Mouse (Mus musculus) cortical plate, adult 2 months (tissue): ENCODE results near the gene Ddx6.

Source experiments
- CTCF ChIP-seq: fragments of 200-500 bp; IDR thresholded peaks from 2 replicates; pipeline ENCODE4 v1.5.1; 2011; ENCODE audit warnings: mild to moderate bottlenecking, control low read depth, low read length; ENCODE audit not compliant: insufficient read depth; ENCODE audit errors: extremely low read depth
- POLR2A ChIP-seq: fragments of 200-500 bp; IDR thresholded peaks from 2 replicates; pipeline ENCODE4 v1.6.1; 2011; ENCODE audit warnings: mild to moderate bottlenecking, low read length, control low read depth; ENCODE audit not compliant: insufficient read depth; ENCODE audit errors: extremely low read depth

GRCm38 (mm10) chr9:44646366-44646765 is 41.7 kb downstream of the Ddx6 start:
- no peak for TF ChIP-seq CTCF
- TF ChIP-seq POLR2A, result no peak
